In genomic region chr6:58968272-58968671, GRCm38 (mm10) we compare ENCODE assay signal across 12 mouse cellular contexts. TPM values are rescaled to one million over a fixed set of nuclear protein-coding genes. Genes with fewer than 3 reads are reported as not detected.
DNase-seq lines count a peak whose midpoint lies in the region; ATAC-seq lines count a peak whose summit lies in the region.
"Had no signal": no experiment of that assay in that cellular context is flagged by ENCODE, and none has a peak within 500 bp of the region (broad histone marks: within the 10 kb centered on the region; RNA-seq: fewer than 3 reads in every experiment).

No protein-coding gene starts in this region.

- no peak overlapping the region for H3K4me2 ChIP-seq in kidney, embryonic 16.5 days (replicated peaks; ENCODE audit: low read depth, low read length)
- H3K4me2 ChIP-seq: midbrain, embryonic 12.5 days had no signal

- WGBS in kidney, embryonic 16.5 days: 35% methylated on average over 3 of the region's 3 CpGs

- no peak for ATAC-seq in kidney, embryonic 16.5 days (ENCODE audit: low FRiP score, low TSS enrichment)
- ATAC-seq in erythroblast, adult 5-6 weeks (replicated peaks; ENCODE audit: low FRiP score, poor library complexity, severe bottlenecking): no peak

- H3K4me1 ChIP-seq in kidney, embryonic 16.5 days (ENCODE audit: insufficient read depth, low read length): no peaks in the 10 kb centered on the region
- peaks cover 2% of the 10 kb centered on the region; the same call in 1 of the 2 replicates for H3K4me1 ChIP-seq in brown adipose tissue, adult 24 weeks (ENCODE audit: control insufficient read depth, insufficient read depth, insufficient read length, low read length)

- no peaks in the 10 kb centered on the region for H3K36me3 ChIP-seq in kidney, embryonic 16.5 days (ENCODE audit: insufficient read depth, low read length)
- H3K36me3 ChIP-seq: embryonic facial prominence, embryonic 10.5 days; midbrain, embryonic 12.5 days had no signal

- no peak overlapping the region for H3K27ac ChIP-seq in kidney, embryonic 16.5 days (ENCODE audit: low read length)
- H3K27ac ChIP-seq in brown adipose tissue, adult 24 weeks (replicated peaks; ENCODE audit: low read depth, low read length): peak overlapping the region; percentile 67
- H3K27ac ChIP-seq: embryonic facial prominence, embryonic 10.5 days; midbrain, embryonic 12.5 days had no signal

- peak; percentile 71 to 84 for DNase-seq in kidney, adult 8-10 months
- peak; percentile 96 for DNase-seq in adipocyte (ENCODE audit: low spot score)
- DNase-seq in kidney, adult 9 months: peak; percentile 85
- no peak for DNase-seq in frontal cortex, postnatal 36 days (ENCODE audit: low spot score in 2 of 2)
- no peak for DNase-seq in frontal cortex, postnatal 14 days (ENCODE audit: low spot score in 2 of 2)
- DNase-seq: heart, postnatal 36 days; liver had no signal

- H3K27me3 ChIP-seq in kidney, embryonic 16.5 days (ENCODE audit: insufficient read depth, low read length): no peaks in the 10 kb centered on the region
- H3K27me3 ChIP-seq: midbrain, embryonic 12.5 days had no signal

- H3K9me3 ChIP-seq in kidney, embryonic 16.5 days (ENCODE audit: low read length): no peaks in the 10 kb centered on the region
- H3K9me3 ChIP-seq: embryonic facial prominence, embryonic 10.5 days; midbrain, embryonic 12.5 days had no signal

- H3K4me3 ChIP-seq in kidney, embryonic 16.5 days (ENCODE audit: low read length): no peak overlapping the region
- no peak overlapping the region for H3K4me3 ChIP-seq in brown adipose tissue, adult 24 weeks (ENCODE audit: insufficient read depth, low read depth, low read length)
- H3K4me3 ChIP-seq: embryonic facial prominence, embryonic 10.5 days; midbrain, embryonic 12.5 days had no signal

- H3K9ac ChIP-seq in kidney, embryonic 16.5 days (replicated peaks; ENCODE audit: low read length): no peak overlapping the region
- H3K9ac ChIP-seq: midbrain, embryonic 12.5 days had no signal

RNA-seq across cellular contexts. Expression of gene Fam13a, which starts 56.1 kb away (rescaled TPM):
- polyA plus RNA-seq in kidney, embryonic 16.5 days (2015; fragmentation: Nextera tagmentation; extraction: Ambion mirVana): 10.5 and 11.5 TPM in 2 replicates
- 80.3 and 118 TPM in 2 replicates for polyA plus RNA-seq in brown adipose tissue, adult 24 weeks (2012; ENCODE audit: insufficient read depth, insufficient read length, missing spikeins)
- total RNA-seq in erythroblast, adult 5-6 weeks (2015; ENCODE audit: low replicate concordance): not detected in 2 replicates
- total RNA-seq in erythroblast, adult 5-6 weeks (2017; ENCODE audit: low replicate concordance): not detected in 2 replicates

Comparison
In these comparisons a context has a peak if more than half of its experiments do, and no peak if none do; other contexts are left out.
1. DNase-seq: peak in kidney, adult 8-10 months (2 of 2), adipocyte (single experiment) and kidney, adult 9 months (single experiment); none in frontal cortex, postnatal 36 days (0 of 2) and frontal cortex, postnatal 14 days (0 of 2).